Mouse (Mus musculus) small intestine, adult 2 months (tissue): ENCODE measurements at regions not wholly inside any gene's neighbourhood (a gene's known extent, or its start where the extent isn't known, plus 50 kb on each side); places are given as distances from the start of the nearest gene placed in this dataset.

ENCODE experiments used
- H3K27ac ChIP-seq: fragments of 200-500 bp; 2 replicates; pipeline ENCODE4 v1.5.1; 2012; ENCODE audit warnings: low read depth, low read length, control low read depth, inconsistent platforms; ENCODE audit not compliant: insufficient read depth
- H3K27me3 ChIP-seq: fragments of 200-500 bp; 2 replicates; pipeline ENCODE4 v1.6.1; 2012; ENCODE audit warnings: mild to moderate bottlenecking, moderate library complexity, low read length, inconsistent platforms; ENCODE audit not compliant: control insufficient read depth, insufficient read depth
- H3K36me3 ChIP-seq: fragments of 200-500 bp; 2 replicates; pipeline ENCODE4 v1.6.1; 2012; ENCODE audit warnings: mild to moderate bottlenecking, low read length, control low read depth, inconsistent platforms; ENCODE audit not compliant: control insufficient read depth, insufficient read depth
- H3K4me1 ChIP-seq: fragments of 200-500 bp; 2 replicates; pipeline ENCODE4 v1.6.1; 2012; ENCODE audit warnings: low read length, inconsistent platforms, mixed read lengths; ENCODE audit not compliant: control insufficient read depth, insufficient read depth, insufficient read length
- H3K4me3 ChIP-seq: fragments of 200-500 bp; 2 replicates; pipeline ENCODE4 v1.5.1; 2012; ENCODE audit warnings: low read depth, mild to moderate bottlenecking, control low read depth, inconsistent platforms, low read length, moderate library complexity
- CTCF ChIP-seq: fragments of 200-500 bp; IDR thresholded peaks from 2 replicates; pipeline ENCODE4 v1.5.1; 2012; ENCODE audit warnings: low read depth, mild to moderate bottlenecking, control low read depth, inconsistent platforms, low read length, moderate library complexity, mixed read lengths; ENCODE audit not compliant: insufficient replicate concordance, insufficient read length; ENCODE audit errors: extremely low read depth
- POLR2A ChIP-seq: fragments of 200-500 bp; IDR thresholded peaks from 2 replicates; pipeline ENCODE4 v1.6.1; 2012; ENCODE audit warnings: low read depth, mild to moderate bottlenecking, control low read depth, inconsistent platforms, low read length, moderate library complexity
- WGBS: fragments of 180-500 bp; shearing (Covaris S2); methylation state at CpG from one replicate; pipeline ENCODE4 v1.1.7; 2018; 5-methylcytosine and 5-hydroxymethylcytosine counted together

DNA sequence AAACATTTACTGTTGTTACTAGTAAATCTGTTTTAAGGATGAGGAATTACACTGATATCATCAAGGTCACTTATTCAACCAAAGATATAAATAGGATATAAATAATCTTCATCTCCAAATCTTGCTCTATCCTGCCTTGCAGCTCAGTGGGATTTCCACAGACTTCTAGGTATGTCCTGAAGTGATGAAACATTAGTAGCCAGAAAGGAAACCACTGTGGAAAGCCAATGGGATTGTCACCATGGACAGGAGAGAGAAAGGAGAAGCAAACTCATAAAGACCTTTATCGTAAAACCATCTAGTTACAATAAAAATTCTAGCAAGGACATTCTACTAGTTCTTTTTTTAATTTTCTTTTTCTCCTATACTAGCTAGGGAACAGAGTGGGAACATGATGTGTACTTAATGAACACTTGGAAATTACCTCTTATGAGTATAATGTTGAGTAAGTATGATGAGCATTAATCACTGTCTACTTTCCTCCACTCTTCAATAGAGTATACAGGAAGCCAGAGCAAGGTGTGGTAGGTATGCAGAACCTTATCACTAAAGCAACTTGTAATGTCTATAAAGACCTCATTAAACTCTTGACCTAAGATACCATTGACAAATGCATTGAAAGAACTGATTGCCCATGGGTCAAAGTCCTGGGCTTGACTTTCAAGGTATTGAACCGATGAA is 219.4 kb upstream of the Atp2b1 start:
- H3K36me3 ChIP-seq, result no peaks in the 10 kb centered on the region
- H3K4me3 ChIP-seq, result no peak overlapping the region
- no peaks in the 10 kb centered on the region for H3K4me1 ChIP-seq
- H3K27me3 ChIP-seq, result no peaks in the 10 kb centered on the region
- H3K27ac ChIP-seq, result peak overlapping the region; percentile 69
- TF ChIP-seq CTCF (no peak), POLR2A (no peak)
- 37% methylated on average over 2 of the region's 2 CpGs for WGBS

DNA sequence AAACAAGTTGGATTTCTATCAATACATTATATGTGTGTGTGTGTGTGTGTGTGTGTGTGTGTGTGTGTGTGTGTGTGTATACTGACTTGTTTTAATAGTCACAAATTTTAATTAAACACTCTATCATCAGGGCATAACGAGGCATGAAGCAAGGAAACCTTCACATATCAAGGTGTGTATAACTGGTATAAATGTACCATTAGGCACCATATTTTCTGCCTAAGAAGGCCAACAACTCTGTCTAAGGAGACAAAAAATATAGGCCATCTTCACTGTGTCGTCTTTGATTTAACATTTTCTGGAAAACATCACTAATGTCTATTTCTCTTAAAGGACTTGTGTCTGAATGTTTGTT is 218.9 kb upstream of the Atp2b1 start:
- H3K4me3 ChIP-seq, result no peak overlapping the region
- H3K36me3 ChIP-seq, result no peaks in the 10 kb centered on the region
- peak overlapping the region; percentile 51; the same call in 1 of the 2 replicates for H3K27ac ChIP-seq
- WGBS, result 48% methylated on average over 2 of the region's 2 CpGs
- no peak for TF ChIP-seq POLR2A
- TF ChIP-seq CTCF, result no peak
- H3K4me1 ChIP-seq, result no peaks in the 10 kb centered on the region
- no peaks in the 10 kb centered on the region for H3K27me3 ChIP-seq

DNA sequence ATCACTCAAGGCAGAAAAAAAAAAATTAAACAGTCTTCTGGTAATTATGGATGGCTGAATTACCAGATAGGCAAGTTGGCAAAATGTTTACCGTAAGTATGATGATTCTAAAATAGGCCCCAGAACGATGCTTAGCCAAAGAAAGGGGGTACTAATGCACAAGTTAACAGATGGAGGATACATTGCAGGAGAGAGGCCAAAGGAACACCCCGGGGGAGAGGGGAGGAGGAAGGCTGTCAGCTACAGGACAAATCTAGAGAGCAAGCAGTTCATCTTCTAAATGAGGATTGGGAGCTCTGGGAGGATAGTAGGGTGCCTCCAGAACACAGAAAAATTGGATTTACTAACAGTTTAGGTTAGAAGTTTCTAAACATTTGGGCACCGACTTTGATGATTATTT is 216.3 kb upstream of the Atp2b1 start:
- H3K27ac ChIP-seq, result no peak overlapping the region
- TF ChIP-seq CTCF (no peak), POLR2A (no peak)
- no peaks in the 10 kb centered on the region for H3K27me3 ChIP-seq
- WGBS, result 84% methylated on average over 4 of the region's 4 CpGs
- H3K4me1 ChIP-seq, result no peaks in the 10 kb centered on the region
- H3K36me3 ChIP-seq, result no peaks in the 10 kb centered on the region
- no peak overlapping the region for H3K4me3 ChIP-seq

GRCm38 (mm10) chr10:98699579-98699978 is 214.6 kb upstream of the Atp2b1 start:
- Histone ChIP-seq H3K4me3 (no peak overlapping the region), H3K4me1 (0 out of 2 replicates have a peak, but pooled peaks cover 2% of the 10 kb centered on the region), H3K27me3 (no peaks in the 10 kb centered on the region), H3K27ac (no peak overlapping the region), H3K36me3 (no peaks in the 10 kb centered on the region)
- 89% methylated on average over 4 of the region's 4 CpGs for WGBS
- TF ChIP-seq CTCF (no peak), POLR2A (no peak)

DNA sequence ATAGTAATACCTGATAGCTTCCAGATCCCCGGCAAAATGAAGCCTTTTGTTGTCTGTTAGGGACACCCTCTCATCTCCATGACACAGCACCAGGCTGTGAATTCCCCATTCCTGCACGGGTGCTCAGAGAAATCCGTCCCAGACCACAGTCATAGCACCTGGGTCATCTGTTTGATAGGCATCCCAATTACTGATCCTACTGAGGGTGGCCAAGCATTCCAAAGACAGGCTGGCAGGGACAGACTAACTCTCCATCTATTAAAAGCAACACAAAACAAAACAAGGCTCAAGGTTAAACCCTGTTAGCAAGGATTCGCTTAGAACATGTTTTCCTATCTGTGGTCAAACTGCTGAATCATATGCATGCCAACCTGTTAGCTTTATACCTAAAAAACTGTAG is 213.8 kb upstream of the Atp2b1 start:
- Histone ChIP-seq H3K4me1 (0 out of 2 replicates have a peak, but pooled peaks cover 2% of the 10 kb centered on the region), H3K27ac (no peak overlapping the region), H3K27me3 (no peaks in the 10 kb centered on the region), H3K4me3 (no peak overlapping the region), H3K36me3 (no peaks in the 10 kb centered on the region)
- 87% methylated on average over 4 of the region's 4 CpGs for WGBS
- TF ChIP-seq POLR2A (no peak), CTCF (no peak)

DNA sequence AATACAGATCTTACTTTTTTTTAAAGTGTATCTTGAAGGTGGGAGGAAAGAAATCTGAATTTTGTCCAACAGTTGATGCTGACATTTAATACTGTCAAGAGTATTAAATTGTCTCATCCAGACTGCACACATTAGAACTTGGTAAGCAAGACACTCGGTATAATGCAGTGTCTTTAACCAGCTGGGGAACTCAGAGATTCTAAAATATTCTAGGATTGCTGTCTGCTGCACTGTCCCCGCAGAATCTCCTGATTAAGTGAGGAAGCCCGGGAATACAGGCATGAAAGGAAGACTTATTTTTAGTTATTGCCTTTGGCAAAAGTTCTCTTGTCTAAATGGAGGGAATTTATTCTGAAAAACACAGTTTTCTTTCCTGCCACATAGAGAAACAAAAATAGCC is 212.9 kb upstream of the Atp2b1 start:
- H3K4me1 ChIP-seq, result 0 out of 2 replicates have a peak, but pooled peaks cover 2% of the 10 kb centered on the region
- 82% methylated on average over 3 of the region's 3 CpGs for WGBS
- TF ChIP-seq CTCF, result no peak
- TF ChIP-seq POLR2A, result no peak
- no peak overlapping the region for H3K4me3 ChIP-seq
- no peak overlapping the region for H3K27ac ChIP-seq
- no peaks in the 10 kb centered on the region for H3K27me3 ChIP-seq
- no peaks in the 10 kb centered on the region for H3K36me3 ChIP-seq

- H3K4me3 ChIP-seq, result no peak overlapping the region
- 0 out of 2 replicates have a peak, but pooled peaks cover 2% of the 10 kb centered on the region for H3K4me1 ChIP-seq
- 89% methylated on average over 5 of the region's 5 CpGs for WGBS
- no peaks in the 10 kb centered on the region for H3K27me3 ChIP-seq
- no peaks in the 10 kb centered on the region for H3K36me3 ChIP-seq
- TF ChIP-seq POLR2A, result no peak
- TF ChIP-seq CTCF, result no peak
- no peak overlapping the region for H3K27ac ChIP-seq
Observed at GRCm38 (mm10) chr10:98702470-98703215, 211.6 kb upstream of the Atp2b1 start.
